Mouse (Mus musculus) adrenal gland, postnatal 4 days (tissue): ENCODE results near the gene Aoc2. TPM values are rescaled to one million over a fixed set of nuclear protein-coding genes. Genes with fewer than 3 reads are reported as not detected.

ENCODE experiments used
- DNase-seq, 2 experiments: peaks; one replicate each; pipeline ENCODE4 v3.0.0; 2021 to 2022; ENCODE audit warnings: low spot score in 2 of 2, mixed read lengths in 2 of 2
- long read RNA-seq, 2 experiments: library from polyadenylated mRNA; stranded (forward); transcript quantifications; one replicate each; pipeline ENCODE4 v2.0.0; 2021
- total RNA-seq, 2 experiments: library from RNA; stranded (reverse); gene quantifications; 2 replicates each; pipeline ENCODE4 v1.2.3; 2021

Aoc2 gene
- 1 to 10 TPM; 7.3 to 7.7 TPM for total RNA-seq
- long read RNA-seq, experiment 1, partial matches to known transcripts, result 1 of 3 reads
- long read RNA-seq, experiment 1, other reads (novel, unspliced or antisense), result 2 of 3 reads
- long read RNA-seq, experiment 2, partial matches to known transcripts, result 0 of 2 reads
- long read RNA-seq, experiment 2, other reads (novel, unspliced or antisense), result 2 of 2 reads

DNA sequence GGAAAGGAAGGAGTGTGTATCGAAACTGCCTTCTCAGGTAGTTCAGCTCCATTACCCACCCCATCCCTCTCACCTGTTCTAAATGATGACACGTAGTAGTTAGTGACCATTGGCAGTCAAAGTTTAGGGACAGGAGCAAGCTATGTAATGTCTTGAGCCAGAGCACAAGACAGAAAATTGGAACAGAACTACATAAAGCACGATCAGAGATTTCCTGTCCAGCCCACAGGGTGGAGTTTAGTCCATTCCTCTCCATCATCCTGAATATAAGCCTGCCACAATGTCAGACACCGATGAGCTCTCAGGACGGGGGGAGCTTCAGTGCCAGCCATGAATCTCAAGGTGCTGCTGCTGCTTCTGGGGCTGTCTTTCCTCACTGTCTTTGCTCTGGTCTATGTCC lies at the start of gene Aoc2:
Aoc2 (plus strand) TSS at position 301 of the 400 bp plus-strand sequence.
- DNase-seq, result no peak

GRCm38 (mm10) chr11:101275309-101275708 lies 49.6 kb upstream of the Aoc2 start:
- no peak for DNase-seq

GRCm38 (mm10) chr11:101276319-101277070 lies 48.4 kb upstream of the Aoc2 start:
- DNase-seq, result no peak

GRCm38 (mm10) chr11:101277381-101278222 lies 47.3 kb upstream of the Aoc2 start:
- DNase-seq, result no peak

DNA sequence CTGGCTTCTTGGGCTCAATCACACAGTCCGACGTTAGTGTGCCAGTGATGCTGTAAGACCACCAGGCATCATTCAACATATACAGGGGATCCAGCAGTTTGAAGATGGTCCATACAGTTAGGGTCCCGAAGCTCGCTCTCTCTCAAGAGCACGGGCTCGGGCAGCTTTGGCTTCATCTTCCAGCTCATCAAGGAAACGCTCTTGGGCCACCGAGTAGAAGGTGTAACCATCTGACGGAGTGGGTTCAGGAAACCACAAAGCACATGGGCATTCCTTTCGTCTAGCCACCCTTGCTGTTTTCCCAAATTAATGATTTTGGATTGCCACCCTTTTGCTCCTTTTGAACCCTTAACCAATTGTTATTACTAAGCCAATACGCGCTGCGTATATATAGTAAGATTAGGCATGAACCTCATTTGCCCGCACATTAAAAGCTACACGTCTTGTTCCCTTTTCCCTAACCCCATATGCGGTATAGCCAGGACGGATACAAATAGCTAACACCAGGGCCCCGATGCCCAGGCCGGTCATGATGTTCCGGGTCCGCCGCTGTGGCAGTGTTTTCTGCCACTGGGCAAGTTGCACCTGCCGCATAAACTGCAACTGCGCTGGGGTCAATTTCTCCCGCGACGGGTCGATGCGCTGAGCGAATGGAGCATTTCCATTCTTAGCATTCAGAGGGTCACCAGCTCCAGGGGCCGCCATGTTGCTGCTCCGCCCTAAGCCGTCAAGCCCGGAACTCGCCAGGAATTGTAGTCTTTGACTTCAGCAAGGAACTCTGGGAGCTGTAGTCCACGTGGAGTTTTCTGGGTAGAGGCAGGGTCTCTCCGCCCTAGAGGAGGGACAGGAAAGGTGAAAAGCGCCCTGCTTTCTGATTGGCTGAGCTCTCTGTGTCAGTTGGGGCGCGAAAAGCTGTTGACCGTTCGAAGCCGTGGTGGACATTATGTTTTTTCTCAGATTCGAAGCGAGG lies 46.4 kb upstream of the Aoc2 start, which contains the start of the genes Cntd1 and Coa3:
Cntd1 (plus strand) TSS at position 790 of the 970 bp plus-strand sequence.
Coa3 (minus strand) TSS at position 892 of the 970 bp plus-strand sequence.
- peak; percentile 42 to 66 for DNase-seq

GRCm38 (mm10) chr11:101279193-101279569 lies 45.7 kb upstream of the Aoc2 start:
- no peak for DNase-seq

- DNase-seq, result no peak
Observed at GRCm38 (mm10) chr11:101280837-101281236, 44.0 kb upstream of the Aoc2 start.

DNA sequence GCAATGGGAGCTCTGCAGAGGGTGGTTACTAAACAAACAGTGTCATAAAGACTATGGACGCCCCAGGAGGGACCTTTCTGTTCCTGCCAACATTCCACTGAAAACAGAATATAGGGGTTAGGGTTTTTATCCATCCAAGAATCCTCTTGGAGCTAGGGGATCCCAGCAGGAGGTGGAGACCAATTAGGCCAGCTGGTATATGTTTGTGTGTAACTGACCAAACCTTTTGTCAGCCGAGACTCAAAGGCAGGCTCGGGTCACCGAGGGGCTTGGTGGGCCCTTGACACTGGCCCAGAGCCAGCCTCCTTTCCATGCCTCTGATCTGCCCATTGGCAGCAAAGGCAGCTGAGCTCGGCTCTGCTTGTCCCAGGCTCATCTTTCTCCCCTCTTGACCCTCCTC lies 42.0 kb upstream of the Aoc2 start:
- no peak for DNase-seq

- no peak for DNase-seq
Observed at GRCm38 (mm10) chr11:101283805-101284204, 41.1 kb upstream of the Aoc2 start.

- DNase-seq, result no peak
Observed at GRCm38 (mm10) chr11:101287306-101287705, 37.6 kb upstream of the Aoc2 start.

DNA sequence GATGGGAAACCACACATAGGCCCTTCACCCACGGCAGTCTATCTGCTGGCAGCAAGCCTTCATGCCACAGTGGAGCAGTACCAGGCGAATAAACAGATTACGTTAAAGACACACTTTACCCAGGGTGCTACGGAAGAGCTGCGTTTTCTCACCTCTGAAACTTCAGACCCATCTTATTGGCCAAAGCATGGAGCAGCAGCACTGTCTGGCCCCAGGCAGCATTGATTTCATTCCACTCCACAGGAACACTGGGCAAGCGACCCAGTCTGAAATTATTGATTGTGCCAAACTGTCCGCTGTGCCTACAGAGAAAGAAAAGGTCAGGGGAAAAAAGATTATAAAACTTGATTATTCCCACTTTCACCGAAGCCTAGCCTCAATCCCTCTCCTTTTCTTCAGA lies 33.6 kb upstream of the Aoc2 start:
- no peak for DNase-seq

- no peak for DNase-seq
Observed at GRCm38 (mm10) chr11:101295191-101295590, 29.7 kb upstream of the Aoc2 start.

DNA sequence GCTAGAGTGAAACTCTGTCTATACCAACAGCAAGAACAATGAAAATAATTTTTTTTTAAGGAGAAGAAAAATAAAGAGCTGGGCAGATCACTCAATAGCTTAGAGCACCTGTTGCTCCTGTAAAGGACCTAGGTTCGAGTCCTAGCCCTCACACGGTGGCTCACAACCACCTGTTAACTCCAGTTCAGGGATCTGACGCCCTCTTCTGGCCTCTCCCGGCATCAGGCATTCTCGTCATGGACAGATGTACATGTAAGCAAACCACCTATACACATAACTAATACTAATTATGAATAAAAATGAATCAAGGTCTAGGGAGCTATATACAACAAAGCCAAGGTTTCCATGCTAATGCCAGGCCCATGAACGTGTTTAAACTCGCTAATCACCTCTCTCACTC lies 24.0 kb upstream of the Aoc2 start:
- no peak for DNase-seq

DNA sequence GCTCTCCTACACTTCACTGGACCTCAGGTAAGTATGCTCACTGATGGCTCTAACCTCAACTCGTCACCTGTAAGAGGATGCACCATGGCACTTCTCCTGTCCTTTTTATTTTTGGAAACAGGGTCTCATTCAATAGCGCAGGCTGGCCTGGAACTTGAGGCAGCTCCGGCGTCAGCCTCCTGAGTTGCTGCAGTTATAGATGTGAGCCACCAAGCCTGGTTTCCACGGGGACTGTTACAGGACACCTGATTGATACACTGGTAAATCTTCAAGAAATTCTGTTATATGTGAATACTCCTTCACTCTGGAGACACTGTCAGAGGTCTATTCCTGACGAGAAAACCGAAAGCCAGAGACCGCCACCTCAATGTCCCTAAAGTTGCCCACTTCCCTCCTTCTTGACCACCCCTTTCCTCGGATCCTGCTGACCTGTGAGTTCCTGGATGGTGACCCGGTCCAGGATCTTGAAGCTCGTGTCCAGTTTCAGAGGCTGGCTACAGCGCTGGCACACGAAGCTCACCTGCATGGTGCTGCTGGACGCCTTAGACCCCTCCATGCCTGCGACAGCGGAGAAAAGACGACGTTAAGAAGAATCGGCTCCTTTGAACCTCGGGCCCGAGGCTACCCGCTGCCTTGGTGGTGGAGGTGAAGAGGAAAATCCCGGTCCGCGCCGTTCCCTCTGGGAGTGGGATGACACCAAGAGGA lies 23.4 kb upstream of the Aoc2 start:
- DNase-seq, result no peak

DNA sequence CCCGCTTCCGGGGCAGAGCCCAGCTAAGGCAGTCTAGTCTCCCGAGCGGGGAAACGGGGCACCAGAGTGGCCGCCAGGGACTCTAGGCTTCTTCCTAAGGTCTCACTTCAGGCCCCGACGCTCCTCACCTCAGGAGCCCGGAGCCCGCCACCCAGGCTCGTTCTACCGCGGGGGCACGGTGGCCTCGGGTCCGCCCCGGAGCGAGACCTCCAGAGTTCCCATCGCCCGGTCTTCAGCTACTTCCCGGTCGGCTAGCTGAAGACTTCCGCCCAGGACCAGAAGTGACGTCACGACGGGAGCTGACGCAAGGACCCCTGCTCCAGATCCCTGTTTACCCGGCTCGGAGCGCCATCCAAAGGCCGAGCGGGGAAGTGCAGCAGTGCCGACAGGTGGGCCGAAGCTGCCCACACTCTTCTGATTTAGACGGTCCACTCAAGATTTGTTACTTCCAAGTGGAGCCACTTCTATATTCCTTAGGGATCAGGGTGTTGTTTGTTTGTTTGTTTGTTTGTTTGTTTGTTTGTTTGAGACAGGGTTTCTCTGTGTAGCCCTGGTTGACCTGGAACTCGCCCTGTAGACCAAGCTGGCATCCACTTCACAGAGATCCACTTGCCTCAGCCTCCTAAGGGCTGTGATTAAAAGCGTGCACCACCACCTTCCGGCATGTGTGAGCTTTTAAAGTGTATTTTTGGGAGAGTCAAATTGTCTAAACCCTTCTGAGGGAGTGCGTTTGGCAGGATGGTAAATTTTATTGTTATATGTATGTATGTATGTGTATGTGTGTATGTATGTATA lies 22.7 kb upstream of the Aoc2 start, which contains the start of gene Becn1:
Becn1 (minus strand) TSS at position 283 of the 795 bp plus-strand sequence.
- DNase-seq, result peak; percentile 91 to 96

- DNase-seq, result no peak
Observed at GRCm38 (mm10) chr11:101307744-101308143, 17.1 kb upstream of the Aoc2 start.

DNA sequence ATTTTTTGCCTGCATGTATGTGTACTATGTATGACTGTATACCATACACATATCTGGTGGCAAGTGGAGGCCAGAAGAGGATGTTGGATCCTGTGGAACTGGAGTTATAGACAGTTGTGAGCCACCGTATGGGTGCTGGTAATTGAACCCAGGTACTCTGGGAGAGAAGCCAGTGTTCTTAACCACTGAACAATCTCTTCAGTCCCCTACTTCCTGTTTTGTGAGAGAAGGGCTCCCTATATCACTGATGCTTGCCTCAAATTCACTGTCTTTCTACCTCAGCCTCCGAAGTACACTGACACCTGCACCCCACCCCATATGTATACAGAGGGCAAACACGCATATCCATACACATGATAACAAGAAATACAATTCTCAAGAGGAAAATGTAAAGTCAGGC lies 13.8 kb upstream of the Aoc2 start:
- no peak for DNase-seq

DNA sequence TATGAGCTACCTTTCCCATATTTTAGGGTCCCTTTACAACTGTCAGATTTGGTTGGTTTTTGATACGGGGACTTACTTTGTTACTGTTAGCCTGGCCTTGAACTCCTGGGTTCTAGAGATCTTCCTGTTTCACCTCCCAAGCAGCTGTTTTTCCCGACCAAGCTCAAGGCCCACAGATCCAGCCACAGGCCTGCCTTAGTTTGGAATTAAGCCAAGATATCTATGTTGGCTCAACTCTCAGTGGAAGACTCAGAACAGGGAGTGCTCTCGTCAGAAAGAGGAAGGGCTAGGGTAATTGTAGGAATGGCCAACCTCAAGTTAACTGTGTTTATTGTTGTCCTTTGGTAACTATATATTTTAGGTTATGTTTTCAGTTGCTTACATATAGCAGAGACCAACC lies 12.7 kb upstream of the Aoc2 start:
- DNase-seq, result no peak

- DNase-seq, result no peak
Observed at GRCm38 (mm10) chr11:101314567-101314966, 10.3 kb upstream of the Aoc2 start.
